Mouse (Mus musculus): Measurements from ENCODE around the gene Ptprq. TPM values are rescaled to one million over a fixed set of nuclear protein-coding genes. Genes with fewer than 3 reads are reported as not detected.

Gene Ptprq
- polyA plus RNA-seq, 1 experiment from 2014 or later: 0.09 TPM

GRCm38 (mm10) chr10:107735448-107735847 lies 15.6 kb upstream of the Ptprq start:
- 76% methylated on average over 7 of the region's 7 CpGs for WGBS
- ATAC-seq (ENCODE audit: low read depth): no peak

GRCm38 (mm10) chr10:107734327-107734726 lies 14.5 kb upstream of the Ptprq start:
- no peak for ATAC-seq (ENCODE audit: low read depth)
- no peak overlapping the region for H3K4me3 ChIP-seq (ENCODE audit: low read length)
- H3K9me3 ChIP-seq (ENCODE audit: control insufficient read depth, low read length): no peaks in the 10 kb centered on the region
- no peaks in the 10 kb centered on the region for H3K36me3 ChIP-seq (ENCODE audit: control insufficient read depth, insufficient read depth, low read length)
- H3K4me1 ChIP-seq (replicated peaks; ENCODE audit: control insufficient read depth, insufficient read depth, low read length): no peaks in the 10 kb centered on the region
- no peaks in the 10 kb centered on the region for H3K27me3 ChIP-seq (ENCODE audit: control insufficient read depth, insufficient read depth, low read depth, low read length)
- no peak overlapping the region for H3K27ac ChIP-seq (ENCODE audit: low read length)
- H3K4me2 ChIP-seq (ENCODE audit: low read depth, low read length): no peak overlapping the region
- no peak overlapping the region for H3K9ac ChIP-seq (ENCODE audit: low read length)

More at GRCm38 (mm10) chr10:107735448-107735847, 15.6 kb upstream of the Ptprq start:
- Histone ChIP-seq H3K9me3 (ENCODE audit: control insufficient read depth, low read length) (no peaks in the 10 kb centered on the region), H3K9ac (ENCODE audit: low read length) (no peak overlapping the region), H3K4me2 (ENCODE audit: low read depth, low read length) (no peak overlapping the region), H3K36me3 (ENCODE audit: control insufficient read depth, insufficient read depth, low read length) (no peaks in the 10 kb centered on the region), H3K27me3 (ENCODE audit: control insufficient read depth, insufficient read depth, low read depth, low read length) (no peaks in the 10 kb centered on the region), H3K4me1 (replicated peaks; ENCODE audit: control insufficient read depth, insufficient read depth, low read length) (no peaks in the 10 kb centered on the region), H3K4me3 (ENCODE audit: low read length) (no peak overlapping the region), H3K27ac (ENCODE audit: low read length) (no peak overlapping the region)

- no peaks in the 10 kb centered on the region for H3K27me3 ChIP-seq (ENCODE audit: control insufficient read depth, insufficient read depth, low read depth, low read length)
- H3K4me3 ChIP-seq (ENCODE audit: low read length): no peak overlapping the region
- no peak overlapping the region for H3K4me2 ChIP-seq (ENCODE audit: low read depth, low read length)
- H3K27ac ChIP-seq (ENCODE audit: low read length): no peak overlapping the region
- H3K9me3 ChIP-seq (ENCODE audit: control insufficient read depth, low read length): no peaks in the 10 kb centered on the region
- H3K9ac ChIP-seq (ENCODE audit: low read length): no peak overlapping the region
- peaks cover 3% of the 10 kb centered on the region; the same call in 1 of the 2 replicates for H3K4me1 ChIP-seq (replicated peaks; ENCODE audit: control insufficient read depth, insufficient read depth, low read length)
- 30% methylated on average over 7 of the region's 7 CpGs for WGBS
- no peak for ATAC-seq (ENCODE audit: low read depth)
- no peaks in the 10 kb centered on the region for H3K36me3 ChIP-seq (ENCODE audit: control insufficient read depth, insufficient read depth, low read length)
Observed at GRCm38 (mm10) chr10:107725631-107726030, 5.8 kb upstream of the Ptprq start.

GRCm38 (mm10) chr10:107704443-107704842 lies 15.4 kb downstream of the Ptprq start:
- 36% methylated on average over 3 of the region's 3 CpGs for WGBS

GRCm38 (mm10) chr10:107700944-107701343 lies 18.9 kb downstream of the Ptprq start:
- H3K27me3 ChIP-seq (ENCODE audit: control insufficient read depth, insufficient read depth, low read depth, low read length): no peaks in the 10 kb centered on the region
- H3K36me3 ChIP-seq (ENCODE audit: control insufficient read depth, insufficient read depth, low read length): no peaks in the 10 kb centered on the region
- no peak overlapping the region for H3K9ac ChIP-seq (ENCODE audit: low read length)
- no peaks in the 10 kb centered on the region for H3K9me3 ChIP-seq (ENCODE audit: control insufficient read depth, low read length)
- ATAC-seq (ENCODE audit: low read depth): no peak
- 81% methylated on average over 3 of the region's 3 CpGs for WGBS
- no peak overlapping the region for H3K4me3 ChIP-seq (ENCODE audit: low read length)
- no peak overlapping the region for H3K27ac ChIP-seq (ENCODE audit: low read length)
- no peaks in the 10 kb centered on the region for H3K4me1 ChIP-seq (replicated peaks; ENCODE audit: control insufficient read depth, insufficient read depth, low read length)
- no peak overlapping the region for H3K4me2 ChIP-seq (ENCODE audit: low read depth, low read length)

More at GRCm38 (mm10) chr10:107704443-107704842, 15.4 kb downstream of the Ptprq start:
- no peaks in the 10 kb centered on the region for H3K36me3 ChIP-seq (ENCODE audit: control insufficient read depth, insufficient read depth, low read length)
- ATAC-seq (ENCODE audit: low read depth): no peak
- H3K27me3 ChIP-seq (ENCODE audit: control insufficient read depth, insufficient read depth, low read depth, low read length): no peaks in the 10 kb centered on the region
- no peaks in the 10 kb centered on the region for H3K9me3 ChIP-seq (ENCODE audit: control insufficient read depth, low read length)
- no peak overlapping the region for H3K9ac ChIP-seq (ENCODE audit: low read length)
- H3K27ac ChIP-seq (ENCODE audit: low read length): no peak overlapping the region
- H3K4me3 ChIP-seq (ENCODE audit: low read length): no peak overlapping the region
- H3K4me1 ChIP-seq (replicated peaks; ENCODE audit: control insufficient read depth, insufficient read depth, low read length): no peaks in the 10 kb centered on the region
- no peak overlapping the region for H3K4me2 ChIP-seq (ENCODE audit: low read depth, low read length)

GRCm38 (mm10) chr10:107698716-107699115 lies 21.1 kb downstream of the Ptprq start:
- no peaks in the 10 kb centered on the region for H3K27me3 ChIP-seq (ENCODE audit: control insufficient read depth, insufficient read depth, low read depth, low read length)
- H3K4me3 ChIP-seq (ENCODE audit: low read length): no peak overlapping the region
- no peaks in the 10 kb centered on the region for H3K9me3 ChIP-seq (ENCODE audit: control insufficient read depth, low read length)
- no peak overlapping the region for H3K4me2 ChIP-seq (ENCODE audit: low read depth, low read length)
- no peaks in the 10 kb centered on the region for H3K36me3 ChIP-seq (ENCODE audit: control insufficient read depth, insufficient read depth, low read length)
- H3K9ac ChIP-seq (ENCODE audit: low read length): no peak overlapping the region
- WGBS: 56% methylated on average over 2 of the region's 2 CpGs
- H3K27ac ChIP-seq (ENCODE audit: low read length): no peak overlapping the region
- 0 out of 2 replicates have a peak, but pooled peaks have one; percentile 59 for ATAC-seq (ENCODE audit: low read depth)
- H3K4me1 ChIP-seq (replicated peaks; ENCODE audit: control insufficient read depth, insufficient read depth, low read length): no peaks in the 10 kb centered on the region

- H3K27ac ChIP-seq (ENCODE audit: low read length): no peak overlapping the region
- H3K4me1 ChIP-seq (replicated peaks; ENCODE audit: control insufficient read depth, insufficient read depth, low read length): no peaks in the 10 kb centered on the region
- H3K4me2 ChIP-seq (ENCODE audit: low read depth, low read length): no peak overlapping the region
- 67% methylated on average over 5 of the region's 5 CpGs for WGBS
- H3K4me3 ChIP-seq (ENCODE audit: low read length): no peak overlapping the region
- H3K9me3 ChIP-seq (ENCODE audit: control insufficient read depth, low read length): no peaks in the 10 kb centered on the region
- ATAC-seq (ENCODE audit: low read depth): no peak
- no peaks in the 10 kb centered on the region for H3K36me3 ChIP-seq (ENCODE audit: control insufficient read depth, insufficient read depth, low read length)
- H3K27me3 ChIP-seq (ENCODE audit: control insufficient read depth, insufficient read depth, low read depth, low read length): no peaks in the 10 kb centered on the region
- H3K9ac ChIP-seq (ENCODE audit: low read length): no peak overlapping the region
Observed at GRCm38 (mm10) chr10:107697177-107697576, 22.7 kb downstream of the Ptprq start.

- Histone ChIP-seq H3K4me2 (ENCODE audit: low read depth, low read length) (no peak overlapping the region), H3K36me3 (ENCODE audit: control insufficient read depth, insufficient read depth, low read length) (no peaks in the 10 kb centered on the region), H3K27me3 (ENCODE audit: control insufficient read depth, insufficient read depth, low read depth, low read length) (no peaks in the 10 kb centered on the region), H3K9ac (ENCODE audit: low read length) (no peak overlapping the region), H3K4me3 (ENCODE audit: low read length) (no peak overlapping the region), H3K27ac (ENCODE audit: low read length) (no peak overlapping the region), H3K4me1 (replicated peaks; ENCODE audit: control insufficient read depth, insufficient read depth, low read length) (no peaks in the 10 kb centered on the region), H3K9me3 (ENCODE audit: control insufficient read depth, low read length) (no peaks in the 10 kb centered on the region)
- WGBS: 46% methylated on average over 6 of the region's 6 CpGs
- ATAC-seq (ENCODE audit: low read depth): no peak
Observed at GRCm38 (mm10) chr10:107687382-107687781, 32.5 kb downstream of the Ptprq start.

- H3K9ac ChIP-seq (ENCODE audit: low read length): no peak overlapping the region
- no peaks in the 10 kb centered on the region for H3K9me3 ChIP-seq (ENCODE audit: control insufficient read depth, low read length)
- no peak overlapping the region for H3K4me3 ChIP-seq (ENCODE audit: low read length)
- H3K4me1 ChIP-seq (replicated peaks; ENCODE audit: control insufficient read depth, insufficient read depth, low read length): no peaks in the 10 kb centered on the region
- ATAC-seq (ENCODE audit: low read depth): no peak
- WGBS: 73% methylated on average over 1 of the region's 1 CpGs
- no peak overlapping the region for H3K27ac ChIP-seq (ENCODE audit: low read length)
- H3K36me3 ChIP-seq (ENCODE audit: control insufficient read depth, insufficient read depth, low read length): no peaks in the 10 kb centered on the region
- H3K4me2 ChIP-seq (ENCODE audit: low read depth, low read length): no peak overlapping the region
- H3K27me3 ChIP-seq (ENCODE audit: control insufficient read depth, insufficient read depth, low read depth, low read length): no peaks in the 10 kb centered on the region
Observed at GRCm38 (mm10) chr10:107675994-107676393, 43.9 kb downstream of the Ptprq start.

Data from lung, embryonic 16.5 days (tissue).